Mouse (Mus musculus): Measurements from ENCODE around the gene Osgin1. TPM values are rescaled to one million over a fixed set of nuclear protein-coding genes. Genes with fewer than 3 reads are reported as not detected.
A peak's percentile ranks its signal among the peaks of the same experiment; 100 is the strongest.

The Osgin1 gene
- polyA plus RNA-seq (2015; fragmentation: Nextera tagmentation; extraction: Ambion mirVana) = 10.2 and 11.0 TPM in 2 replicates

- 87% methylated on average over 13 of the region's 13 CpGs for WGBS
- peaks cover 16% of the 10 kb centered on the region for H3K4me1 ChIP-seq (ENCODE audit: control insufficient read depth, insufficient read depth, low read length)
- no peak within 1 kb of the TSS for H3K4me2 ChIP-seq (ENCODE audit: low read depth, low read length)
- H3K9ac ChIP-seq (ENCODE audit: low read length) = no peak within 1 kb of the TSS
- no peak within 1 kb of the TSS for H3K4me3 ChIP-seq (replicated peaks; ENCODE audit: low read length)
- H3K27ac ChIP-seq (ENCODE audit: low read length) = no peak within 1 kb of the TSS
- no peak for ATAC-seq (ENCODE audit: insufficient read depth, low FRiP score)
- H3K27me3 ChIP-seq (ENCODE audit: control insufficient read depth, insufficient read depth, low read length) = no peaks in the 10 kb centered on the region
- no peaks in the 10 kb centered on the region for H3K36me3 ChIP-seq (ENCODE audit: control insufficient read depth, insufficient read depth, low read length)
- H3K9me3 ChIP-seq (replicated peaks; ENCODE audit: control insufficient read depth, low read length) = no peaks in the 10 kb centered on the region
Measured at GRCm38 (mm10) chr8:119433582-119434174, at the start of gene Osgin1. Osgin1 (plus strand) TSS chr8:119434124.

GRCm38 (mm10) chr8:119384478-119384877 lies 49.4 kb upstream of the Osgin1 start:
- WGBS = 19% methylated on average over 10 of the region's 10 CpGs
- Histone ChIP-seq H3K4me2 (ENCODE audit: low read depth, low read length) (no peak overlapping the region), H3K4me3 (replicated peaks; ENCODE audit: low read length) (no peak overlapping the region), H3K4me1 (ENCODE audit: control insufficient read depth, insufficient read depth, low read length) (no peaks in the 10 kb centered on the region), H3K27ac (ENCODE audit: low read length) (no peak overlapping the region), H3K27me3 (ENCODE audit: control insufficient read depth, insufficient read depth, low read length) (no peaks in the 10 kb centered on the region), H3K36me3 (ENCODE audit: control insufficient read depth, insufficient read depth, low read length) (no peaks in the 10 kb centered on the region), H3K9me3 (replicated peaks; ENCODE audit: control insufficient read depth, low read length) (no peaks in the 10 kb centered on the region), H3K9ac (ENCODE audit: low read length) (no peak overlapping the region)
- no peak for ATAC-seq (ENCODE audit: insufficient read depth, low FRiP score)

GRCm38 (mm10) chr8:119385854-119386253 lies 48.1 kb upstream of the Osgin1 start:
- Histone ChIP-seq H3K9ac (ENCODE audit: low read length) (no peak overlapping the region), H3K9me3 (replicated peaks; ENCODE audit: control insufficient read depth, low read length) (no peaks in the 10 kb centered on the region), H3K4me3 (replicated peaks; ENCODE audit: low read length) (no peak overlapping the region), H3K27ac (ENCODE audit: low read length) (no peak overlapping the region), H3K4me1 (ENCODE audit: control insufficient read depth, insufficient read depth, low read length) (no peaks in the 10 kb centered on the region), H3K36me3 (ENCODE audit: control insufficient read depth, insufficient read depth, low read length) (no peaks in the 10 kb centered on the region), H3K4me2 (ENCODE audit: low read depth, low read length) (no peak overlapping the region), H3K27me3 (ENCODE audit: control insufficient read depth, insufficient read depth, low read length) (no peaks in the 10 kb centered on the region)
- ATAC-seq (ENCODE audit: insufficient read depth, low FRiP score) = no peak
- 69% methylated on average over 6 of the region's 6 CpGs for WGBS

GRCm38 (mm10) chr8:119386988-119387387 lies 46.9 kb upstream of the Osgin1 start:
- H3K27me3 ChIP-seq (ENCODE audit: control insufficient read depth, insufficient read depth, low read length) = no peaks in the 10 kb centered on the region

GRCm38 (mm10) chr8:119394097-119394496 lies 39.8 kb upstream of the Osgin1 start:
- Histone ChIP-seq H3K4me3 (replicated peaks; ENCODE audit: low read length) (peak overlapping the region; percentile 81), H3K4me2 (ENCODE audit: low read depth, low read length) (peak overlapping the region; percentile 99), H3K36me3 (ENCODE audit: control insufficient read depth, insufficient read depth, low read length) (no peaks in the 10 kb centered on the region; the same call in 1 of the 2 replicates), H3K9me3 (replicated peaks; ENCODE audit: control insufficient read depth, low read length) (no peaks in the 10 kb centered on the region), H3K27me3 (ENCODE audit: control insufficient read depth, insufficient read depth, low read length) (no peaks in the 10 kb centered on the region), H3K9ac (ENCODE audit: low read length) (peak overlapping the region; percentile 92), H3K27ac (ENCODE audit: low read length) (no peak overlapping the region), H3K4me1 (ENCODE audit: control insufficient read depth, insufficient read depth, low read length) (peaks cover 8% of the 10 kb centered on the region; the same call in 1 of the 2 replicates)
- ATAC-seq (ENCODE audit: insufficient read depth, low FRiP score) = no peak
- 74% methylated on average over 9 of the region's 9 CpGs for WGBS

More at GRCm38 (mm10) chr8:119386988-119387387, 46.9 kb upstream of the Osgin1 start:
- WGBS = 82% methylated on average over 6 of the region's 6 CpGs
- no peaks in the 10 kb centered on the region for H3K36me3 ChIP-seq (ENCODE audit: control insufficient read depth, insufficient read depth, low read length)
- H3K4me2 ChIP-seq (ENCODE audit: low read depth, low read length) = no peak overlapping the region
- H3K27ac ChIP-seq (ENCODE audit: low read length) = no peak overlapping the region
- no peaks in the 10 kb centered on the region for H3K4me1 ChIP-seq (ENCODE audit: control insufficient read depth, insufficient read depth, low read length)
- no peak overlapping the region for H3K4me3 ChIP-seq (replicated peaks; ENCODE audit: low read length)
- H3K9me3 ChIP-seq (replicated peaks; ENCODE audit: control insufficient read depth, low read length) = no peaks in the 10 kb centered on the region
- H3K9ac ChIP-seq (ENCODE audit: low read length) = no peak overlapping the region
- ATAC-seq (ENCODE audit: insufficient read depth, low FRiP score) = no peak

GRCm38 (mm10) chr8:119394524-119395026 lies 39.3 kb upstream of the Osgin1 start, which contains the start of gene Mlycd:
Mlycd (plus strand) TSS chr8:119394878.
- peak within 1 kb of the TSS; percentile 81 for H3K4me3 ChIP-seq (replicated peaks; ENCODE audit: low read length)
- peaks cover 8% of the 10 kb centered on the region; the same call in 1 of the 2 replicates for H3K4me1 ChIP-seq (ENCODE audit: control insufficient read depth, insufficient read depth, low read length)
- H3K27me3 ChIP-seq (ENCODE audit: control insufficient read depth, insufficient read depth, low read length) = no peaks in the 10 kb centered on the region
- ATAC-seq (ENCODE audit: insufficient read depth, low FRiP score) = peak; percentile 94
- no peaks in the 10 kb centered on the region; the same call in 1 of the 2 replicates for H3K36me3 ChIP-seq (ENCODE audit: control insufficient read depth, insufficient read depth, low read length)
- peak within 1 kb of the TSS; percentile 99 for H3K4me2 ChIP-seq (ENCODE audit: low read depth, low read length)
- H3K9me3 ChIP-seq (replicated peaks; ENCODE audit: control insufficient read depth, low read length) = no peaks in the 10 kb centered on the region
- 1% methylated on average over 44 of the region's 44 CpGs for WGBS
- peak within 1 kb of the TSS; percentile 85 for H3K27ac ChIP-seq (ENCODE audit: low read length)
- peak within 1 kb of the TSS; percentile 92 for H3K9ac ChIP-seq (ENCODE audit: low read length)

GRCm38 (mm10) chr8:119395072-119395950 lies 38.6 kb upstream of the Osgin1 start:
- Histone ChIP-seq H3K9ac (ENCODE audit: low read length) (peak overlapping the region; percentile 92), H3K27ac (ENCODE audit: low read length) (peak overlapping the region; percentile 85), H3K4me3 (replicated peaks; ENCODE audit: low read length) (peak overlapping the region; percentile 81), H3K9me3 (replicated peaks; ENCODE audit: control insufficient read depth, low read length) (no peaks in the 10 kb centered on the region), H3K4me1 (ENCODE audit: control insufficient read depth, insufficient read depth, low read length) (peaks cover 8% of the 10 kb centered on the region; the same call in 1 of the 2 replicates), H3K36me3 (ENCODE audit: control insufficient read depth, insufficient read depth, low read length) (no peaks in the 10 kb centered on the region; the same call in 1 of the 2 replicates), H3K27me3 (ENCODE audit: control insufficient read depth, insufficient read depth, low read length) (no peaks in the 10 kb centered on the region), H3K4me2 (ENCODE audit: low read depth, low read length) (peak overlapping the region; percentile 99)
- WGBS = 5% methylated on average over 82 of the region's 83 CpGs
- peak; percentile 37; the same call in 1 of the 2 replicates for ATAC-seq (ENCODE audit: insufficient read depth, low FRiP score)

GRCm38 (mm10) chr8:119398558-119398957 lies 35.4 kb upstream of the Osgin1 start:
- no peak overlapping the region for H3K4me3 ChIP-seq (replicated peaks; ENCODE audit: low read length)
- no peaks in the 10 kb centered on the region for H3K9me3 ChIP-seq (replicated peaks; ENCODE audit: control insufficient read depth, low read length)
- H3K9ac ChIP-seq (ENCODE audit: low read length) = no peak overlapping the region
- 87% methylated on average over 9 of the region's 9 CpGs for WGBS
- H3K27me3 ChIP-seq (ENCODE audit: control insufficient read depth, insufficient read depth, low read length) = no peaks in the 10 kb centered on the region
- H3K27ac ChIP-seq (ENCODE audit: low read length) = no peak overlapping the region
- peaks cover 8% of the 10 kb centered on the region; the same call in 1 of the 2 replicates for H3K4me1 ChIP-seq (ENCODE audit: control insufficient read depth, insufficient read depth, low read length)
- ATAC-seq (ENCODE audit: insufficient read depth, low FRiP score) = no peak
- H3K4me2 ChIP-seq (ENCODE audit: low read depth, low read length) = no peak overlapping the region
- no peaks in the 10 kb centered on the region; the same call in 1 of the 2 replicates for H3K36me3 ChIP-seq (ENCODE audit: control insufficient read depth, insufficient read depth, low read length)

Data from stomach, embryonic 16.5 days (tissue).